Mouse (Mus musculus): Measurements from ENCODE around the gene Disp1. TPM values are rescaled to one million over a fixed set of nuclear protein-coding genes. Genes with fewer than 3 reads are reported as not detected.

The Disp1 gene
- polyA plus RNA-seq, 1 experiment from 2014 or later, result 3.5 TPM

DNA sequence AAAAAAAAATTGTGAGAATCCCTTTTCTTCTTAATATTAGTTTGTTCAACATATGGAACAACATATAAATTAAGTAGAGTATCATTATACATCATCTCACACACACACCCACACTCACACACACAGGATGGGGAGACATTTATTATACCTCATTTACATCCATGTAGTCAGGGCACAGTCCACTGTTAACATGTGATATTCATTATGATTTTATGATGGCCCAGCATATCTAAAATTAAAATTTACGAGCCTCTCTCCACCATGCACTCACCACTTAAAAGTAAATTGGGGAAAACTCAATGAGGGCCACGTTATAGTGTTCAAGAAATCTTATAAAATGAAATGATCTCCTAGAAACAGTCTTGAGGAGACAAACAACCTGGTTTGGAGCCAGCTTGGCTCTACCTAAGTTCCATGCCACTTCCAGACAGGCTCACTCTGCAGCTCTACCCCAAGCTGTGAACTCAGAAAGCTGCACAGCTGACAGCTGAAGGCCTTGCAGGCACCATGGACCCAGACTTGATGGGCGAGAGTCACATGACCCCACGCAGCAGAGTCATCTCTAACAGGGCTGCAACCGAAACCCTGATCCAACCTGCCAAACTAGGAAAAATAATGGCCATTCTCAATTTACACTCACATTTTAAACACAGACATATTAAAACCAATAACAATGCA lies 57.7 kb downstream of the Disp1 start:
- Histone ChIP-seq H3K9ac (replicated peaks; ENCODE audit: low read depth) (no peak overlapping the region), H3K4me1 (ENCODE audit: insufficient read depth, low read depth, low read length) (peaks cover 8% of the 10 kb centered on the region; the same call in 1 of the 2 replicates)

DNA sequence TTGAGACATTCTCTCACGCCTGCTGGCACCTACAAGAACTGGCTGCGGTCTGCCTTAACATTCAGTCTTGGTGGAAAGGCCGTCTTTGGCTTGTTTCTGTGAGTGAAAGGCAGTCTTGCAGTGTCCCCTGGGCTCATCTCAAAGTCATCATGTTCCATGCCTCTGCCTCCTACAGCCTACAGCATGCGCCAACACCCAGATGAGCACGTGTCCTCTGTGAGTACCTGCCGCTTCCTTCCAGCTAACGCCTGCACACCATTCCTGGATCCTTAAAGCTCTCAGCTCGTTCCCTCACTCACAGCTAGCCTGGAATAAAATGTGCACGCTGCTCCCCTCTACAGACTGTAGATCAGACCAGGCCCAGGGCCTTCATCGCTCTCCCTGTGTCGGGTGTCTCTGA lies 60.3 kb downstream of the Disp1 start:
- Histone ChIP-seq H3K4me3 (ENCODE audit: low read depth, low read length) (no peak overlapping the region), H3K9me3 (ENCODE audit: low read length) (no peaks in the 10 kb centered on the region), H3K4me2 (replicated peaks; ENCODE audit: low read depth, low read length) (no peak overlapping the region), H3K36me3 (ENCODE audit: insufficient read depth, low read length) (no peaks in the 10 kb centered on the region), H3K9ac (replicated peaks; ENCODE audit: low read depth) (no peak overlapping the region), H3K4me1 (ENCODE audit: insufficient read depth, low read depth, low read length) (peaks cover 8% of the 10 kb centered on the region; the same call in 1 of the 2 replicates), H3K27ac (ENCODE audit: low read length) (no peak overlapping the region), H3K27me3 (replicated peaks; ENCODE audit: insufficient read depth, low read length) (no peaks in the 10 kb centered on the region)
- whole genome bisulfite sequencing, result 90% methylated on average over 11 of the region's 11 CpGs
- DNase-seq (ENCODE audit: low spot score) (no peak), ATAC-seq (no peak)
- TF ChIP-seq EP300 (IDR thresholded peaks at IDR 0.05) (no peak), CTCF (IDR thresholded peaks at IDR 0.05) (no peak)

More for the DNA sequence above, 57.7 kb downstream of the Disp1 start:
- no peak overlapping the region for H3K4me2 ChIP-seq (replicated peaks; ENCODE audit: low read depth, low read length)
- TF ChIP-seq CTCF (IDR thresholded peaks at IDR 0.05), result no peak
- no peak for TF ChIP-seq EP300 (IDR thresholded peaks at IDR 0.05)
- no peaks in the 10 kb centered on the region for H3K36me3 ChIP-seq (ENCODE audit: insufficient read depth, low read length)
- no peak for DNase-seq (ENCODE audit: low spot score)
- 89% methylated on average over 5 of the region's 5 CpGs for WGBS
- ATAC-seq, result no peak
- no peaks in the 10 kb centered on the region for H3K9me3 ChIP-seq (ENCODE audit: low read length)
- H3K27me3 ChIP-seq (replicated peaks; ENCODE audit: insufficient read depth, low read length), result no peaks in the 10 kb centered on the region
- no peak overlapping the region for H3K27ac ChIP-seq (ENCODE audit: low read length)
- H3K4me3 ChIP-seq (ENCODE audit: low read depth, low read length), result no peak overlapping the region

DNA sequence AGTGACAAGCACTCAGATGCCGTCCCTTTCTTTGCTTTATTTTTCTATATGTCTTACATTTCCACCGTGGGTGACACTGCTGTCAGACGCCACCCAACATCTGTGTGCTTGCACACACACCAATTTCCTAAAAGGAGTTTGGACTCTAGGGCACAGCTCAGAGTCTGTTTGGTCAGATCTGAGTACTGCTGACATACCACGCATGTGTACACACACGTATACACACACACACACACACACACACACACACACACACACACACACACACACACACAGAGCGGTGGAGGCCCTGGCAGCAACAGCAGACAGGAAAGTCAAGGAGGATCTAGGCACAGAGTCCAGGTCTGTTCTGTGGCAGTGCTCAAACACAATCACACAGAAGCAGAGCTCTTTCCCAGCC lies 61.1 kb downstream of the Disp1 start:
- DNase-seq (ENCODE audit: low spot score), result no peak
- no peak overlapping the region for H3K4me3 ChIP-seq (ENCODE audit: low read depth, low read length)
- H3K27me3 ChIP-seq (replicated peaks; ENCODE audit: insufficient read depth, low read length), result no peaks in the 10 kb centered on the region
- no peaks in the 10 kb centered on the region for H3K9me3 ChIP-seq (ENCODE audit: low read length)
- H3K36me3 ChIP-seq (ENCODE audit: insufficient read depth, low read length), result no peaks in the 10 kb centered on the region
- TF ChIP-seq EP300 (IDR thresholded peaks at IDR 0.05), result no peak
- TF ChIP-seq CTCF (IDR thresholded peaks at IDR 0.05), result no peak
- peaks cover 8% of the 10 kb centered on the region; the same call in 1 of the 2 replicates for H3K4me1 ChIP-seq (ENCODE audit: insufficient read depth, low read depth, low read length)
- no peak overlapping the region for H3K27ac ChIP-seq (ENCODE audit: low read length)
- H3K4me2 ChIP-seq (replicated peaks; ENCODE audit: low read depth, low read length), result no peak overlapping the region
- ATAC-seq, result no peak
- 83% methylated on average over 6 of the region's 6 CpGs for WGBS
- H3K9ac ChIP-seq (replicated peaks; ENCODE audit: low read depth), result no peak overlapping the region

DNA sequence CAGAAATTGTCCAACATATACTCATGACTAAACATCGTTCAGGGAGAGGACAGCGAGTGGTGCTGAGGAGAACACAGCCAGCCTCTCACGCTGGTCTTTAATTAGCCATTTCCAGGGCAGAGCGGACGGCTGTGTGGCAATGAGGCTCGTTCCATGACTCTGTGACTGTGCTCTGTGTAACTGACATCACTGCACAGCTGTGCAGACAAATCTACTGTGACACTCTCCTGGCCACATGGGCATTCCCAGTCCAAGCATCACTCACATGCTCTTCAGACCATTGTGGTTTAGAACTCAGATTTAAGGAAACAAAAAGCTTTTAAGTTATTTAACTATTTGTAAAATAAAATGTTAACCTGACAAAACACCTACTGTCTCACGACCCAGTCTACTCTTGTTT lies 62.1 kb downstream of the Disp1 start:
- 84% methylated on average over 7 of the region's 7 CpGs for WGBS
- Histone ChIP-seq H3K4me2 (replicated peaks; ENCODE audit: low read depth, low read length) (no peak overlapping the region), H3K9me3 (ENCODE audit: low read length) (no peaks in the 10 kb centered on the region), H3K27me3 (replicated peaks; ENCODE audit: insufficient read depth, low read length) (no peaks in the 10 kb centered on the region), H3K4me3 (ENCODE audit: low read depth, low read length) (no peak overlapping the region), H3K36me3 (ENCODE audit: insufficient read depth, low read length) (no peaks in the 10 kb centered on the region), H3K9ac (replicated peaks; ENCODE audit: low read depth) (no peak overlapping the region), H3K4me1 (ENCODE audit: insufficient read depth, low read depth, low read length) (peaks cover under 1% of the 10 kb centered on the region; the same call in 1 of the 2 replicates), H3K27ac (ENCODE audit: low read length) (no peak overlapping the region)
- ATAC-seq (no peak), DNase-seq (ENCODE audit: low spot score) (no peak)
- TF ChIP-seq CTCF (IDR thresholded peaks at IDR 0.05), result no peak
- no peak for TF ChIP-seq EP300 (IDR thresholded peaks at IDR 0.05)

DNA sequence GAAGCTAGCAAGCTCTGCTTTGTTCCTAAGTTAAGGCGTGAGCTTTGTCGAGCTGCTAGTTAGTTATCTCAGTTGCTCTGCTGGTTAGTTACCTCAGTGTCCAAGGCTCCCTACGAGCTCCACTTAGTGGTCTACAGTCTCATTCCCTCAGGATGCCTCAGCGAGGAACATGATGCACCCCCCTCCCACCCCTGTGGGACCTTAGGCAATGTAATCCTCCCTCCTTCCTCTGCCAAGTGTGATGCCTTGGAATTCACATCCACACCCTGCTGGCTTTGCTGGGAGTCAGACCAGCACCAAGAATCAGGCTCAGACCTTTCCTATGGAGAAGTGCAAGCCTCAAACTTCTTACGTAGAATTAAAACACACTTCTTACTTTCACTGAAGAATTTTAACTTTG lies 65.7 kb downstream of the Disp1 start:
- no peak for DNase-seq (ENCODE audit: low spot score)
- Histone ChIP-seq H3K27me3 (replicated peaks; ENCODE audit: insufficient read depth, low read length) (no peaks in the 10 kb centered on the region), H3K9me3 (ENCODE audit: low read length) (no peaks in the 10 kb centered on the region), H3K4me1 (ENCODE audit: insufficient read depth, low read depth, low read length) (no peaks in the 10 kb centered on the region), H3K36me3 (ENCODE audit: insufficient read depth, low read length) (no peaks in the 10 kb centered on the region), H3K27ac (ENCODE audit: low read length) (no peak overlapping the region), H3K4me2 (replicated peaks; ENCODE audit: low read depth, low read length) (no peak overlapping the region), H3K4me3 (ENCODE audit: low read depth, low read length) (no peak overlapping the region), H3K9ac (replicated peaks; ENCODE audit: low read depth) (no peak overlapping the region)
- TF ChIP-seq CTCF (IDR thresholded peaks at IDR 0.05) (no peak), EP300 (IDR thresholded peaks at IDR 0.05) (no peak)
- ATAC-seq, result no peak
- WGBS, result 78% methylated on average over 5 of the region's 5 CpGs

DNA sequence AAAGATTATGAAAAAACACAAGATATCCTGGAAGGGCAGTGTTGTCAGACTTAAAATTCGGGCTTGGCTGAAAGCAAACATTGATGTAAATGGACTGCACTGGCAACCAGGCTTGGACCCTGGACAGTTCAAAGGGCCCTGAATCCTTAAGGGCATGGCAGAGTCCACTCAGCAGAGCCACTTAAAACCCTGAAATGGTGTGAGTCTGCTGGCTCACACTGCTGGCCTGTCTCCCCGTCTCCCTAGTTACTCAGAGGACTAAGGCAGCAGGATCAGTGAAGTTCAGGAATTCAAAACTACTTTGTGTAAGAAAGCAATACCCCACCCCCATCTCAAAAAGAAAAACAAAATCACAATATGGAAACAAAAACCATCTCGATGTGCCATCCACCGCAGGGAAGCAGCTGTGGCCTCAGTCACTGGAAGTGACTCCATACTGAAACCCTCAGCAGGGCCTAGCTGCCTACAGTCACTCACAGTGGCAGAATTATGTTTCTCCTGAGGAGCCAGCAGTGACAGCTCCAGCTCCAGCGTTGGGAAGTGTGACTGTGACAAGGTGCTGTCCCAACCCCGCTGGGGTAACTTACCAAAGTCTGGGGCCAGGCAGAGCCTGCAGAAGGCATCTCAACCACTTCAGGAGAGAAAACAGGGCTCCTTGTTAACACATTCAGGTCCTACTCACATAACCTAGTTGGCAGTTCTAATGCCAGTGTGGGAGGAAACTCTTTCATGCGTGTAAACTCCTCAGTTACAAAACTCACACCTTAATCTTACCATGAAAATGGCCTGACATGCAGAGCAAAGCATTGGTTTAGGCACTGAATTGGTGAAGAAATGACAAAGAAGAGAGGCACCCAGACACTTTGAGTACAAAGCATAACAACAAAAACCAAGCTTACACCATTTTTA lies 66.8 kb downstream of the Disp1 start:
- 54% methylated on average over 7 of the region's 7 CpGs for WGBS
- TF ChIP-seq CTCF (IDR thresholded peaks at IDR 0.05) (no peak), EP300 (IDR thresholded peaks at IDR 0.05) (no peak)

More for the DNA sequence above, 66.8 kb downstream of the Disp1 start:
- no peaks in the 10 kb centered on the region for H3K27me3 ChIP-seq (replicated peaks; ENCODE audit: insufficient read depth, low read length)
- no peak overlapping the region for H3K4me2 ChIP-seq (replicated peaks; ENCODE audit: low read depth, low read length)
- no peaks in the 10 kb centered on the region for H3K36me3 ChIP-seq (ENCODE audit: insufficient read depth, low read length)
- H3K4me1 ChIP-seq (ENCODE audit: insufficient read depth, low read depth, low read length), result no peaks in the 10 kb centered on the region
- H3K27ac ChIP-seq (ENCODE audit: low read length), result 0 out of 2 replicates have a peak overlapping the region, but pooled peaks have one; percentile 3
- no peak overlapping the region for H3K9ac ChIP-seq (replicated peaks; ENCODE audit: low read depth)
- ATAC-seq (no peak), DNase-seq (ENCODE audit: low spot score) (no peak)
- no peaks in the 10 kb centered on the region for H3K9me3 ChIP-seq (ENCODE audit: low read length)
- H3K4me3 ChIP-seq (ENCODE audit: low read depth, low read length), result no peak overlapping the region

All from lung, postnatal 0 days (tissue).